Mouse (Mus musculus) megakaryocyte progenitor cell, adult 5-6 weeks (primary cell): ENCODE data around the gene Glt1d1. TPM values are rescaled to one million over a fixed set of nuclear protein-coding genes. Genes with fewer than 3 reads are reported as not detected.
"Not testable (repeated sequence)": the region's sequence is repeated elsewhere in the genome, so short reads cannot be mapped to it uniquely, and the experiment has no call there.

Source experiments
- ATAC-seq: replicated peaks from 2 replicates; pipeline ENCODE4 v1.8.0; 2016; ENCODE audit warnings: mild to moderate bottlenecking, moderate TSS enrichment, inconsistent platforms; ENCODE audit not compliant: poor library complexity
- total RNA-seq, 2 experiments: library from RNA; stranded (forward) in 1 of 2; stranded (reverse) in 1 of 2; fragments of 157-497, 149-512 nt in 1 of 2; fragments of 200-1000 nt in 1 of 2; gene quantifications; 2 replicates each; pipeline versions ENCODE4 v1.2.3 to v1.2.4; 2015 to 2017

Glt1d1 gene
- total RNA-seq, 2 experiments from 2014 or later, result 6.2 to 8.5 TPM

DNA sequence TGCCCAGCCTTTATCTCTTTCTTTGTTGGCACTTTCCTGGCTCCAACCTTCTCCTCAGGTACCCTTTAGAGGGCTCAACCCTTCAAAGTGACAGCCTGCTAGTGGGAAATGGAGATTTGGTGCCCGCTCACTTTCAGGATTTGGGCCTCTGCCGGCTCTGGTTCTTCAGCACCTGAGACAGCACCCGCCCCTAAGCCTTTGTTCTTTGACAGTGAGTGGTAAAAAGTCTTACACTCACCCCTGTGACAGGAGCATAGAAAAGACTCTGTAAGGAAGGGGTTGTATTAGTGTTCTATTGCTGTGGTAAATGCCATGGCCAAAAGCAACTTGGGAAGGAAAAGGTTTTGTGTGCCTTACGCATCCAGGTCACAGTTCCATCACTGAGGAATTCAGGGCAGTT lies 63.8 kb downstream of the Glt1d1 start:
- no peak for ATAC-seq

- ATAC-seq, result no peak
Measured at GRCm38 (mm10) chr5:127696602-127697001, 64.5 kb downstream of the Glt1d1 start.

DNA sequence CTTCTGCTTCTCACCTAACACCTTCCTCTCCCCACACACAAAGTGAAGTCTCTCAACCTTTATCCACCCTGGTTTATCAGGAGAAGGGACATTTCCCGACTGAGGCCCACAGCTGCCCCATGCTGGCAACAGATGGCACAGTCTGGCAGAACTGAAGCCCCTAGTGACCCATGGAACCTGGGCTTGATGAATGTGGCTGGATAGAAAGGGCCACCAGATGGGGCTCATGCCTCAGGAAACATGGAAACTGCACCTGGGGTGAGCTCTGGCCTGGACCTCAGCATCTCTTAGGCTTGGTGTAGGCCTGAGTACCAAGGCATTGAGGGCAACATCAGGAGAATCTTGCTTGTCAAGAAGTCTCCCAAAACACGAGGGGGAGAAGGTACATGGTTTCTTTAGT lies 66.5 kb downstream of the Glt1d1 start:
- ATAC-seq, result no peak

- ATAC-seq, result no peak
Measured at GRCm38 (mm10) chr5:127699679-127700078, 67.6 kb downstream of the Glt1d1 start.

DNA sequence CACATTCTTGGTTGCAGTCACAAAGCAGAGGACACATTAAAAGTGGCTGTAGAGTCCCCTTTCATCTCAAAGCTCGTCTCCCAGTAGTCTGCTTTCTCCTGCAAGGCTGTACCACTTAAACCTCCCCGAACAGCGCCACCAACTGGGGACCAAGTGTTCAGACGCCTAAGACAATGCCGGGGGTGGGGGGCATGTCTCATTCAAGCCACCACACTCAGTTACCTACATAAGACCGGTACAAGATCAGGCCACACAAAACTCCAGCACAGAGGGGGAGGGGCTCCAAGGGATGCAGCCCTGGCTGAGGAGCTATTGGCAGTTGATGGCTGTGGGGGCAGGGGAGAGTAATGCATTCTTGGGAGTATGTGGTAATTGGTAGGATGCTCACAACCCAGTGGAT lies 68.1 kb downstream of the Glt1d1 start:
- ATAC-seq, result no peak; the same call in 1 of the 2 replicates

- ATAC-seq, result no peak
Measured at GRCm38 (mm10) chr5:127703609-127704180, 71.6 kb downstream of the Glt1d1 start.

DNA sequence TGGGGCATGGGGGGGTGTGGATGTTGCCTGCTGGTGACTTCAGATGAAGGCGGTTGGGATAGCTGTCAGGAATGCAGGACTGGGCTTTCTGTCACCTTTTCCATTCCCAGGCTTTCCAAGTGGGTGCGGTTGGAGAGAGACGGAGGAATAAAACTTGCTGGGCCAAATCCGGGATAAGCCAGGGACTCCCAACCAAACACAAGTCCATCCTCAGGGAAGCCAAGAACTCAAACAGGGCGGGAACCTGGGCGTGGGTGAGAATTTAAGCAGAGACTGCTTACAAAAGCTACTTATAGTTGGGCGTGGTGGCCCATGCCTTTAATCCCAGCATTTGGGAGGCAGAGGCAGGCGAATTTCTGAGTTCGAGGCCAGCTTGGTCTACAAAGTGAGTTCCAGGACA lies 73.2 kb downstream of the Glt1d1 start:
- no peak for ATAC-seq

DNA sequence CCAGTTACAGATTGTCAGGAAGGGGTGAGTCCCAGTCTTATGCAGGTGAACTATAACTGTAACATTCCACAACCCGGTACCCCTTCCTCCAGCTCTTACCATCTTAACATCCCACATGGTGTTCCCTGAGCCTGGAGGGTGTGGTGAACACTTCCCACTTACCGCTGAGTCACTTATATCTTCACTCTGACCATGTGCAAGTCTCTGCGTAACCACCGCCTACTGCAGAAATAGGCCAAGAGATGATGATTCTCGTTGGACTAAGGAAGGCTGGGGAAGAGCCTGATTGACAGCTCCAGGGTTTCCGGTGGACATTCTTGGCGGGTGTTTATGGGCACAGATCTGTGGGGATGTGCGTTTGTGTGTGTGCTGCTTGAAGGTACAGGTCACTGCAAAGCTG lies 73.9 kb downstream of the Glt1d1 start:
- no peak for ATAC-seq

- ATAC-seq, result no peak
Measured at GRCm38 (mm10) chr5:127708143-127708542, 76.1 kb downstream of the Glt1d1 start.

- peak; percentile 81 for ATAC-seq
Measured at GRCm38 (mm10) chr5:127714783-127715704, 83.0 kb downstream of the Glt1d1 start.

- ATAC-seq, result peak; percentile 98
Measured at GRCm38 (mm10) chr5:127720591-127721379, 88.7 kb downstream of the Glt1d1 start.

DNA sequence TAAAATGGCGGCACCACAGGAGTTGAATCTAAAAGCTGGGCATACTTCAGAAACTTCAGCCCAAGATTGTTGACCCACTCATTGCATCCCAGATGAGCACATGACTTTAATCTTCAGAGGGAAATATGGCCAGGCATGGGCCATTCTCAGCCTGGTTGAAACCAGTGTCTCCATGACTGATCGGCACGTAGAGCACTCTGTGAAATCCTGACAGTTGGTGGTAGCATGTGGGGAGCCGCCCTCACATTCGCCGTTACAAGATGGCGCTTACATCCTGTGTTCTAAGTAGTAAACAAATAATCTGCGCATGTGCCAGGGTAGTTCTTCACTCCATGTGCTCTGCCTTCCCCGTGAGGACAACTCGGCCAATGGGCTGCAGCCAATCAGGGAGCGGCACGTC lies 90.1 kb downstream of the Glt1d1 start:
- not testable (repeated sequence) for ATAC-seq

- no peak for ATAC-seq
Measured at GRCm38 (mm10) chr5:127730351-127730750, 98.3 kb downstream of the Glt1d1 start.

DNA sequence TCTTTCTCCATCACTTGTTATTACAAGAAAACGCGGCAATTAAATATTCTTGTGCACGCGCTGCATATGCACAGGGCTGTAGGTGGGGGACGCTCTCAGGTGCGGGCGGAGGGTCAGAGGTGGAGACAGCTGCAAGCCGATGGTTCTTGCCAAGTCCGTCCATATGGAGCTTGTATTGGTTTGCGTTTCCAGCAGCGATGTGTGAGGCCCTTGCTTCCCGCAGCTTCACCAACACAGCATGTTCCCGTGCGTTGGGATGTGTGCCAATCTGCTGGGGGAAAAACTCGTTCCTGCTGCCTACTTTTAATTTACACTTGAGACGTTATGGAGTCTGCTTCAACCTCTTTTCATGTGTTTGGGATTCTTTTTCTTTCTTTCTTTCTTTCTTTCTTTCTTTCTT lies 109.3 kb downstream of the Glt1d1 start:
- ATAC-seq, result no peak

- ATAC-seq, result not testable (repeated sequence)
Measured at GRCm38 (mm10) chr5:127749540-127749939, 117.5 kb downstream of the Glt1d1 start.

GRCm38 (mm10) chr5:127751262-127751975 lies 119.4 kb downstream of the Glt1d1 start:
- ATAC-seq, result peak; percentile 89

GRCm38 (mm10) chr5:127755594-127755993 lies 123.5 kb downstream of the Glt1d1 start:
- no peak for ATAC-seq

DNA sequence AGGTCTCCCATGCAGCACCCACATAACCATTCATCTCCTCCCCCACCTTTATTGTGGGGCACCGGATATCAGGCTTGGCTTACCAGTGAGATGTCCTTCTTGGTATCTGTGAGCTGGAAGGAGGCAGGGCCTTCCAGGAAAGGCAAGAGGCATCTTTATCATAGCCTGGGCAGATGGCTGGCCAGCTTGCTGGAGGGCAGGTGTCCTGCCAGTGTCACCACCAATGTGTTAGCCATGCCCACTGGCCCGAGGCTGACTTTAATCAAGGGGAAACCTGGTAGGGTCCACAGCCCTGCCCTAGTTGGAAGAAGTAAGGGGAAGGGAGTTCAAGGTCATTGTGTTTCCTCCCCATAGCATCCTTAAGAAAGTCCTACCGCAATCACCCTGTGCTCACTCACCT lies 123.9 kb downstream of the Glt1d1 start:
- 0 out of 2 replicates have a peak, but pooled peaks have one; percentile 13 for ATAC-seq

DNA sequence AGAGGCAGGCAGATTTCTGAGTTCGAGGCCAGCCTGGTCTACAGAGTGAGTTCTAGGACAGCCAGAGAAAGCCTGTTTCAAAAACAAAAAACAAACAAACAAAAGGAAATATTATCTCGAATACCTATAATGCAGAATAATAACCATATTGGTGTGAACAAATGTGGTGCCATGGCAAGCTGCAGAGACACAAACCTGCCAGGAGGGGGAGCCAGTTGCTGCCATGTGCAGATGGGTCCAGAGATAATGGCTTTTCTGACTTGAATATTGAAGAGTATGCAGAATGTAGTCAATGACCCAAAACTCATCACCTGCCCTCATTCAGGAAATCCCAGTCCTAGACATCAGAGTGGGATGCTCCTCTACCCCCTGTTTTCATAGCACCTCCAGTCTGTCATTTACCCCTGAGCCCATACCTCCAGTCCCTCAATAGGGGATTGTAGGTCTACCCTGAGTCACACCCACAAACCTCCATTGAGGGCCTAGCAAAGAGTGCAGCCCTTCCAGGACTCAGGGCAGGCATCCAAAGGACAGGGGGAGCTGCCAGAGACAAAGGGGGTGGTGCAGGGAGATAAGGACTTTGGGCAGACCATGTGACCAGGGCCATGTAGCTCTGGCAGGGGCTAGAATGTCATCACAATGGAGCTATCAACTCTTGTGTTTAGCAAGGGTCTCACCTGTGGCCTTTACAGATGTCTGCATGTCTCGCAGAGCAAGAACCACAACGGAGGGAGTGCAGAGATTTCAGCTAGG lies 124.8 kb downstream of the Glt1d1 start:
- ATAC-seq, result peak; percentile 72

- ATAC-seq, result no peak
Measured at GRCm38 (mm10) chr5:127758576-127758975, 126.5 kb downstream of the Glt1d1 start.
